Mouse (Mus musculus) heart, postnatal 0 days (tissue): ENCODE data around the gene Ltb4r2. TPM values are rescaled to one million over a fixed set of nuclear protein-coding genes. Genes with fewer than 3 reads are reported as not detected.
"Not testable (repeated sequence)": the region's sequence is repeated elsewhere in the genome, so short reads cannot be mapped to it uniquely, and the experiment has no call there.

Experiments
- ATAC-seq: fragments of 200-750 bp; cut with Nextera tagmentation; 2 replicates; pipeline ENCODE4 v1.8.0; 2017; ENCODE audit warnings: low read depth, moderate number of reproducible peaks, moderate library complexity; ENCODE audit not compliant: insufficient read depth
- DNase-seq: peaks from one replicate; pipeline ENCODE4 v3.0.0-alpha.2; 2016; ENCODE audit warnings: low spot score
- H3K27ac ChIP-seq: fragments of 300-500 bp; sonication (generic); 2 replicates; pipeline ENCODE4 v1.5.1; 2014; ENCODE audit warnings: low read depth, mild to moderate bottlenecking
- H3K27me3 ChIP-seq: fragments of 300-500 bp; sonication (generic); 2 replicates; pipeline ENCODE4 v1.6.1; 2014; ENCODE audit warnings: low read length, mixed read lengths; ENCODE audit not compliant: control insufficient read depth, insufficient read depth
- H3K36me3 ChIP-seq: fragments of 300-500 bp; sonication (generic); replicated peaks from 2 replicates; pipeline ENCODE4 v1.6.1; 2014; ENCODE audit warnings: low read length, mixed read lengths; ENCODE audit not compliant: control insufficient read depth, insufficient read depth
- H3K4me1 ChIP-seq: fragments of 300-500 bp; sonication (generic); 2 replicates; pipeline ENCODE4 v1.6.1; 2014; ENCODE audit warnings: antibody characterized with exemption; ENCODE audit not compliant: control insufficient read depth, insufficient read depth
- H3K4me2 ChIP-seq: fragments of 300-500 bp; sonication (generic); 2 replicates; pipeline ENCODE4 v1.6.1; 2014; ENCODE audit warnings: low read depth, mild to moderate bottlenecking, low read length, moderate library complexity
- H3K4me3 ChIP-seq: fragments of 300-500 bp; sonication (generic); 2 replicates; pipeline ENCODE4 v1.5.1; 2014; ENCODE audit warnings: low read depth, low read length
- H3K9ac ChIP-seq: fragments of 300-500 bp; sonication (generic); replicated peaks from 2 replicates; pipeline ENCODE4 v1.6.1; 2014; ENCODE audit warnings: low read depth, low read length, mixed read lengths
- H3K9me3 ChIP-seq: fragments of 300-500 bp; sonication (generic); replicated peaks from 2 replicates; pipeline ENCODE4 v1.6.1; 2016; ENCODE audit warnings: low read length; ENCODE audit not compliant: control insufficient read depth
- CTCF ChIP-seq: IDR thresholded peaks from 2 replicates; pipeline ENCODE4 v1.5.1; 2016; ENCODE audit warnings: antibody characterized with exemption, control low read depth, low read depth
- EP300 ChIP-seq: IDR thresholded peaks from 2 replicates; pipeline ENCODE4 v1.6.1; 2016; ENCODE audit warnings: antibody characterized with exemption, low read depth
- WGBS: fragments of 180-500 bp; shearing (Covaris S2); extraction: QIAGEN DNeasy Blood & Tissue Kit; methylation state at CpG from one replicate; pipeline ENCODE4 v1.1.7; 2014; 5-methylcytosine and 5-hydroxymethylcytosine counted together
- polyA plus RNA-seq: library from polyadenylated mRNA; unstranded; fragments of >200 nt; fragmentation: Nextera tagmentation; extraction: Ambion mirVana; gene quantifications from 2 replicates; pipeline ENCODE4 v1.2.1, GENCODE M21; 2015
- total RNA-seq: library from RNA; depleted of rRNA; stranded (reverse); fragments of >200 nt; gene quantifications from 2 replicates; pipeline ENCODE4 v1.2.3, GENCODE M21; 2014; ENCODE audit warnings: low replicate concordance

Ltb4r2 gene
- total and polyA plus RNA-seq, 2 experiments from 2014 or later: 0.22 TPM; not detected in 1

- TF ChIP-seq EP300 (no peak), CTCF (peak; percentile 73)
- no peak within 1 kb of the TSS for H3K9ac ChIP-seq
- peaks cover 16% of the 10 kb centered on the region; the same call in 1 of the 2 replicates for H3K4me1 ChIP-seq
- H3K9me3 ChIP-seq: no peaks in the 10 kb centered on the region
- ATAC-seq (0 out of 2 replicates have a peak, but pooled peaks have one; percentile 14), DNase-seq (peak; percentile 73)
- no peak within 1 kb of the TSS for H3K27ac ChIP-seq
- peaks cover 12% of the 10 kb centered on the region for H3K27me3 ChIP-seq
- peak within 1 kb of the TSS; percentile 32 for H3K4me2 ChIP-seq
- H3K36me3 ChIP-seq: peaks cover 27% of the 10 kb centered on the region
- H3K4me3 ChIP-seq: no peak within 1 kb of the TSS
- 7% methylated on average over 8 of the region's 8 CpGs for WGBS
Measured at GRCm38 (mm10) chr14:55758363-55758784, 2.9 kb upstream of the Ltb4r2 start, which contains the start of gene Cideb. Cideb (minus strand) TSS chr14:55758458.

- TF ChIP-seq CTCF: peak; percentile 80
- peak; percentile 53 for DNase-seq
- not testable (repeated sequence) for H3K9ac ChIP-seq, H3K36me3 ChIP-seq, H3K27ac ChIP-seq, H3K9me3 ChIP-seq
- Histone ChIP-seq H3K27me3 (peaks cover 12% of the 10 kb centered on the region), H3K4me3 (peak overlapping the region; percentile 28), H3K4me1 (peaks cover 20% of the 10 kb centered on the region; the same call in 1 of the 2 replicates), H3K4me2 (peak overlapping the region; percentile 54)
- 1% methylated on average over 5 of the region's 6 CpGs for WGBS
- ATAC-seq: peak; percentile 42
Measured at GRCm38 (mm10) chr14:55760156-55760555, 1.1 kb upstream of the Ltb4r2 start.

GRCm38 (mm10) chr14:55762001-55762821 lies 983 bp downstream of the Ltb4r2 start:
- Histone ChIP-seq H3K36me3 (no peaks in the 10 kb centered on the region), H3K4me3 (peak overlapping the region; percentile 51), H3K4me1 (peaks cover 20% of the 10 kb centered on the region; the same call in 1 of the 2 replicates), H3K9ac (peak overlapping the region; percentile 37), H3K27ac (0 out of 2 replicates have a peak overlapping the region, but pooled peaks have one; percentile 5), H3K4me2 (peak overlapping the region; percentile 91), H3K27me3 (peaks cover 19% of the 10 kb centered on the region), H3K9me3 (no peaks in the 10 kb centered on the region)
- WGBS: under 1% methylated on average over 70 of the region's 77 CpGs
- TF ChIP-seq CTCF (peak; percentile 13; the same call in 1 of the 2 replicates), EP300 (no peak)
- peak; percentile 55 for ATAC-seq
- peak; percentile 65 for DNase-seq

GRCm38 (mm10) chr14:55763166-55763565 lies 1.9 kb downstream of the Ltb4r2 start:
- Histone ChIP-seq H3K4me2 (no peak overlapping the region; the same call in 1 of the 2 replicates), H3K27me3 (peaks cover 26% of the 10 kb centered on the region), H3K4me3 (no peak overlapping the region), H3K9ac (peak overlapping the region; percentile 37; the same call in 1 of the 2 replicates), H3K27ac (0 out of 2 replicates have a peak overlapping the region, but pooled peaks have one; percentile 5), H3K9me3 (no peaks in the 10 kb centered on the region), H3K36me3 (no peaks in the 10 kb centered on the region), H3K4me1 (peaks cover 26% of the 10 kb centered on the region)
- TF ChIP-seq EP300 (no peak), CTCF (no peak)
- DNase-seq (no peak), ATAC-seq (no peak)
- WGBS: 16% methylated on average over 7 of the region's 7 CpGs

- Histone ChIP-seq H3K36me3 (peaks cover 6% of the 10 kb centered on the region; the same call in 1 of the 2 replicates), H3K4me3 (no peak within 1 kb of the TSS), H3K4me2 (no peak within 1 kb of the TSS), H3K27ac (no peak within 1 kb of the TSS), H3K27me3 (peaks cover 36% of the 10 kb centered on the region), H3K9me3 (no peaks in the 10 kb centered on the region), H3K9ac (no peak within 1 kb of the TSS), H3K4me1 (peaks cover 24% of the 10 kb centered on the region)
- no peak for DNase-seq
- 65% methylated on average over 4 of the region's 4 CpGs for WGBS
- TF ChIP-seq CTCF: no peak
- no peak for TF ChIP-seq EP300
- ATAC-seq: no peak
Measured at GRCm38 (mm10) chr14:55765696-55766095, 4.5 kb downstream of the Ltb4r2 start, which contains the start of gene Ltb4r1. Ltb4r1 (plus strand) TSS chr14:55765962.
